Mouse (Mus musculus): ENCODE measurements around the gene Dgkg. TPM values are rescaled to one million over a fixed set of nuclear protein-coding genes. Genes with fewer than 3 reads are reported as not detected.
A peak's percentile ranks its signal among the peaks of the same experiment; 100 is the strongest.

The Dgkg gene
- polyA plus RNA-seq, 1 experiment from 2014 or later: 0.20 TPM

GRCm38 (mm10) chr16:22436106-22436505, 220.9 kb downstream of the Dgkg start:
- no peak overlapping the region for H3K27ac ChIP-seq
- no peak for ATAC-seq (ENCODE audit: low FRiP score, low read depth)
- no peak overlapping the region for H3K9ac ChIP-seq
- peaks cover 39% of the 10 kb centered on the region for H3K27me3 ChIP-seq (replicated peaks)
- H3K4me2 ChIP-seq (replicated peaks): no peak overlapping the region
- H3K9me3 ChIP-seq: no peaks in the 10 kb centered on the region
- H3K36me3 ChIP-seq: no peaks in the 10 kb centered on the region
- WGBS: 48% methylated on average over 6 of the region's 6 CpGs
- peaks cover 32% of the 10 kb centered on the region for H3K4me1 ChIP-seq
- no peak overlapping the region for H3K4me3 ChIP-seq

DNA sequence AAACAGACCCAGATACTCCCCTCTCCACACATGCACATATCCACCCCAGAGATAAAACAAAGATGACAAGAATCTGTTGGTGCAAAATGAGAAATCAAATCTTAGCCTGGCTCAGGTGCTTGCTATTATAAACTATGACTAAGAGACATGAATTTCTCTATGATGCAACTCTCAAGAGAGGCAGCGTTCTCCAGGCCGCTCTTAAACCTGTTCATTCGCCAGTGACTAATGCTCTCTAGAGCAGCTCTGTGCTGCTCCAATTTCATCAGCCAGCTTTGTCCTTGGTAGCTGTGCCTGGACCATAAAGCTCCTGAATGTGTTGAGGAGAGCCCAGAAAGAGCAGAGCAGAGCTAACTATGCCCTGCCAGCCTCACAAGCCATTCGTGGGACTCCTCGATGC, 222.5 kb downstream of the Dgkg start:
- no peak for ATAC-seq (ENCODE audit: low FRiP score, low read depth)
- Histone ChIP-seq H3K9ac (no peak overlapping the region), H3K4me1 (peaks cover 39% of the 10 kb centered on the region), H3K4me2 (replicated peaks) (peak overlapping the region; percentile 39), H3K36me3 (no peaks in the 10 kb centered on the region), H3K27me3 (replicated peaks) (peaks cover 33% of the 10 kb centered on the region), H3K27ac (no peak overlapping the region), H3K9me3 (no peaks in the 10 kb centered on the region), H3K4me3 (no peak overlapping the region)
- WGBS: 28% methylated on average over 5 of the region's 5 CpGs

GRCm38 (mm10) chr16:22433944-22434343, 223.1 kb downstream of the Dgkg start:
- no peak for ATAC-seq (ENCODE audit: low FRiP score, low read depth)
- H3K4me2 ChIP-seq (replicated peaks): peak overlapping the region; percentile 39
- peak overlapping the region; percentile 10; the same call in 1 of the 2 replicates for H3K9ac ChIP-seq
- H3K4me3 ChIP-seq: no peak overlapping the region
- no peak overlapping the region for H3K27ac ChIP-seq
- peaks cover 33% of the 10 kb centered on the region for H3K27me3 ChIP-seq (replicated peaks)
- no peaks in the 10 kb centered on the region for H3K9me3 ChIP-seq
- H3K4me1 ChIP-seq: peaks cover 41% of the 10 kb centered on the region
- H3K36me3 ChIP-seq: no peaks in the 10 kb centered on the region
- WGBS: 3% methylated on average over 12 of the region's 12 CpGs

GRCm38 (mm10) chr16:22431773-22432172, 225.2 kb downstream of the Dgkg start:
- Histone ChIP-seq H3K4me2 (replicated peaks) (no peak overlapping the region), H3K4me1 (peaks cover 48% of the 10 kb centered on the region), H3K36me3 (no peaks in the 10 kb centered on the region), H3K9ac (no peak overlapping the region), H3K27me3 (replicated peaks) (peaks cover 20% of the 10 kb centered on the region), H3K27ac (no peak overlapping the region), H3K4me3 (no peak overlapping the region), H3K9me3 (no peaks in the 10 kb centered on the region)
- ATAC-seq (ENCODE audit: low FRiP score, low read depth): no peak
- 94% methylated on average over 12 of the region's 12 CpGs for WGBS

- 91% methylated on average over 2 of the region's 2 CpGs for WGBS
- ATAC-seq (ENCODE audit: low FRiP score, low read depth): no peak
- H3K9ac ChIP-seq: no peak overlapping the region
- H3K9me3 ChIP-seq: no peaks in the 10 kb centered on the region
- no peak overlapping the region for H3K4me3 ChIP-seq
- H3K27ac ChIP-seq: no peak overlapping the region
- peaks cover 48% of the 10 kb centered on the region for H3K4me1 ChIP-seq
- no peak overlapping the region for H3K4me2 ChIP-seq (replicated peaks)
- H3K36me3 ChIP-seq: no peaks in the 10 kb centered on the region
- peaks cover 16% of the 10 kb centered on the region for H3K27me3 ChIP-seq (replicated peaks)
These were observed 225.7 kb downstream of the Dgkg start for GRCm38 (mm10) chr16:22431335-22431734.

- Histone ChIP-seq H3K4me2 (replicated peaks) (no peak overlapping the region), H3K4me3 (no peak overlapping the region), H3K4me1 (peaks cover 48% of the 10 kb centered on the region), H3K9me3 (no peaks in the 10 kb centered on the region), H3K9ac (0 out of 2 replicates have a peak overlapping the region, but pooled peaks have one; percentile 3), H3K36me3 (no peaks in the 10 kb centered on the region), H3K27ac (no peak overlapping the region), H3K27me3 (replicated peaks) (peaks cover 11% of the 10 kb centered on the region; the same call in 1 of the 2 replicates)
- WGBS: 57% methylated on average over 16 of the region's 16 CpGs
- ATAC-seq (ENCODE audit: low FRiP score, low read depth): no peak
These were observed 226.6 kb downstream of the Dgkg start for GRCm38 (mm10) chr16:22430211-22430951.

DNA sequence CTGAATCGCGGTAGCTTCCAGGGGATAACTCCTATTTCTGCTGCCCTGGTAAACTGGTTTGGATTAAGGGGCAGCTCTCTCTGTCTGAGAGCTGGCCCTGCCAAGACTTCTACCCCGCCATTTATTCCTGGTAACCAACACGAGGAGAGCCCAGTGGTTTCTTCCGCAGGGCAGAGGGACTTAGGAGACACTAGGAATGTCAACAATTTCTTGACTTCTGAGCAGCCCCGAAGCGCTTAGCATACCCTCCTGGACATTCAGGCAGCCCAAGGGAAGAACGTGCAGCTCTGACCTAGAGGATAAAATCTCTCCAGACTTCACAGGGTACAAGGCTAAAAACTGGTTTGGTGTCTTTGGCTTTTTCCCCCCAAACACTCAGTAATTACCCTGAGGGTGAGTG, 227.6 kb downstream of the Dgkg start:
- H3K27me3 ChIP-seq (replicated peaks): 0 out of 2 replicates have a peak, but pooled peaks cover 2% of the 10 kb centered on the region
- 0 out of 2 replicates have a peak, but pooled peaks have one; percentile 15 for ATAC-seq (ENCODE audit: low FRiP score, low read depth)
- no peaks in the 10 kb centered on the region for H3K9me3 ChIP-seq
- peaks cover 40% of the 10 kb centered on the region for H3K4me1 ChIP-seq
- no peak overlapping the region for H3K4me3 ChIP-seq
- H3K27ac ChIP-seq: no peak overlapping the region
- H3K9ac ChIP-seq: no peak overlapping the region
- no peaks in the 10 kb centered on the region for H3K36me3 ChIP-seq
- 9% methylated on average over 8 of the region's 8 CpGs for WGBS
- H3K4me2 ChIP-seq (replicated peaks): peak overlapping the region; percentile 53

DNA sequence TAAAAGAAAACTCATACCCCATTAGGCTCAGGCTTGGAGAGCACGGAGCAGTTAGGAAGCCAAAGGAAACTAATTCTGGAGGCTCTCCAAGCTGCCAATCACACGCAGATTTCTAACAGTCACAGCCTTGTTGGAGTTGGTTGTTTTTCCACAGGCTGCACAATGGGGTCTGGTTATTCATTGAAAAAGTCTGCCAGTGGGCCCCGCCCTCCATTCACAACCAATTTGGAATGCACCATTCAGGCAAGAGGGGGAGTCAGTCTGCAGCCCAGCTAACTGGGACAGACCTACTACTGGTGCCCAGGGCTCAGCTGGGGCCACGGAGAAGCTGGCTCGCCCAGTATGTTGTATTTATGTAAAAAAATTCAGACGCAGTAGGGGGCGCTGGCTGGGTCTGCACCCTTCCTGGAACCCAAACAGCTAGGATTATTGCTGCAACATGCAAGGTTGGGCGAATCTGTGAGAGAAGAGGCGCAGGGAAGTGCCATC, 228.1 kb downstream of the Dgkg start:
- WGBS: 4% methylated on average over 9 of the region's 9 CpGs
- peak overlapping the region; percentile 53 for H3K4me2 ChIP-seq (replicated peaks)
- H3K27ac ChIP-seq: no peak overlapping the region
- H3K4me1 ChIP-seq: peaks cover 35% of the 10 kb centered on the region
- H3K9ac ChIP-seq: no peak overlapping the region
- H3K36me3 ChIP-seq: no peaks in the 10 kb centered on the region
- peak; percentile 91 for ATAC-seq (ENCODE audit: low FRiP score, low read depth)
- no peaks in the 10 kb centered on the region for H3K9me3 ChIP-seq
- H3K4me3 ChIP-seq: no peak overlapping the region
- 0 out of 2 replicates have a peak, but pooled peaks cover 2% of the 10 kb centered on the region for H3K27me3 ChIP-seq (replicated peaks)

DNA sequence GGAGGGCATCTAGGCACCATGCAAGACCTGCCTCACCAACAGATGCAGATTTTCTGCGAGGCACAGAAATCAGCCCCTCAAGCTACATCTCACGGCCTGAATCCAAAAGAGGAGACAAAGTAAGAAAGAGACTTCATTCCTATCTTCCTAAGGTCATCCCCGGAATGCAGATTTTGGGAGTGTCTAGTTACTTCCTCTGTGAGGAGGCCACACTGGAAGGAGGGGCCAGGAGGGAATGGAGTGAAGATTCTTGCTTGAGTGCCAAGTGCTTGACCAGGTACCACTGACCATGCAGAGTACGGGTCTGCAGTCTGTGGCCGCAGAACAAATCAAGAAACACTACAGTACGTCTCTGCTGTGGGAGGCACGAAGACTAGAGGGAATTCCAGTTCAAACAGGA, 230.2 kb downstream of the Dgkg start:
- Histone ChIP-seq H3K4me3 (no peak overlapping the region), H3K4me1 (peaks cover 30% of the 10 kb centered on the region), H3K9ac (no peak overlapping the region), H3K27ac (no peak overlapping the region), H3K4me2 (replicated peaks) (no peak overlapping the region), H3K36me3 (no peaks in the 10 kb centered on the region), H3K27me3 (replicated peaks) (0 out of 2 replicates have a peak, but pooled peaks cover 2% of the 10 kb centered on the region), H3K9me3 (no peaks in the 10 kb centered on the region)
- ATAC-seq (ENCODE audit: low FRiP score, low read depth): no peak
- WGBS: 85% methylated on average over 7 of the region's 7 CpGs

DNA sequence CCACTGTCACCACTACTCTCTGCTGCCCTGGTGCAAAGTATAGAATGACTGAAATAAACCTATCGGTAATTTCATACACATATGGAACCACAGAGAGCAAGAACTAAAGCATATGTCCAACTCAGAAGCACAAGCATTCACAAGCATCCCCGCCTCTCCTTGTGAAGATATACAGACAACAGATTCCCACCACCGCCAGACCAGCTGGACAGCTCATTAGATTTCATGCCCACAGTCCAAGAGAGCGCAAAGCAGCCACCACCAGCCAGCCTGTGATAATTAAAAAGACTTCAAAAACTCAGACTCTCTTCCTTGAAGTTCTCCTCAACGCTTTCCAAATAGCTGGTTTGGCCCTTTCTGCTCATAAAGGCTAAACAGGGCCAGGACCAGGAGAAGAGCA, 234.8 kb downstream of the Dgkg start:
- WGBS: 72% methylated on average over 5 of the region's 5 CpGs
- H3K36me3 ChIP-seq: no peaks in the 10 kb centered on the region
- H3K27ac ChIP-seq: no peak overlapping the region
- no peak overlapping the region for H3K4me2 ChIP-seq (replicated peaks)
- no peaks in the 10 kb centered on the region for H3K27me3 ChIP-seq (replicated peaks)
- peaks cover 4% of the 10 kb centered on the region; the same call in 1 of the 2 replicates for H3K4me1 ChIP-seq
- H3K4me3 ChIP-seq: no peak overlapping the region
- ATAC-seq (ENCODE audit: low FRiP score, low read depth): no peak
- H3K9me3 ChIP-seq: no peaks in the 10 kb centered on the region
- H3K9ac ChIP-seq: no peak overlapping the region
